Mouse (Mus musculus) mouse embryonic stem cell (cell line): ENCODE measurements at regions not wholly inside any gene's neighbourhood (a gene's known extent, or its start where the extent isn't known, plus 50 kb on each side); places are given as distances from the start of the nearest gene placed in this dataset.

ENCODE experiments used
- in situ Hi-C, 2 experiments: fragments of 300-500 bp; cut with MboI; formaldehyde crosslinking; loops; 1 replicate in 1 of 2; 3 replicates in 1 of 2; pipeline ENCODE4 v1.14.3; 2019 to 2020; ENCODE audit warnings: low sequenced_read_pairs in 2 of 2, low pct_unique_long_range_greater_than_20kb in 1 of 2, mixed read lengths in 1 of 2; ENCODE audit not compliant: unreplicated experiment in 1 of 2

DNA sequence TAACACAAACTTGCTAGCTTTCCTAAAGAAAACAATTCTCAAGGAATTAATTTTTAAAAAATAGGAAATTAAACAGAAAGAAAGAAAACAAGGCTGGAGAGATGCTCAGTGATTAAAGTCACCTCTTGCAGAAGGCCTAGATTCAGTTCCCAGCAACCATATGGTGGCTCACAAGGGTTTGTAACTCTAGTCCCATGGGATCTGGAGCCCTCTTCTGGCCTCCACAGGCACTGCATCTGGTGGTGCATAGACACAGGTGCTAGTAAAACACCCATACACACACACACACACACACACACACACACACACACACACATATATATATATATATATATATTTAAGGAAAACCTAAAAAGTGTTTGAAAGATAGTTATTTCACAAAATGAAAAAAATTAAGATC is 123.3 kb downstream of the Polr2m start:
- in situ Hi-C loops: no loop called here

DNA sequence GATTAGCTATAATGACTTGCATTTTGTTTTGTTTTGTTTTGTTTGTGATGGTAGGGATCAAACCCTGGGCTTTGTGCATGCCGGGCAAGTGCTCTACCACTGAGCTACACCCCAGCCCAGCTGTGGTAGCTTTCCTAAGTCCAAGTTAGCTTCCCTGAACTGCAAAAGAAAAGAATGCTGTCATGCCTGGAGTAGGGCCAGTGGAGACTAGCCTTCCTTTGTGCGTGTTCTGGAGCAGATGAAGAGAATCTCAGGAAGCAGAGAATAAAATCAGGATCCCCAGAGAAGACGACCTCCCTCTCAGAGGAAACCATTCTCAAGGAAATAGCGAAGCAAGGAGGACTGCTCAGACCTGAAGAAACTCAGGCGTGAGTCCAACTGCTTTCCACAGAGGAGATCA is 123.8 kb downstream of the Polr2m start:
- in situ Hi-C loops: no loop called here

DNA sequence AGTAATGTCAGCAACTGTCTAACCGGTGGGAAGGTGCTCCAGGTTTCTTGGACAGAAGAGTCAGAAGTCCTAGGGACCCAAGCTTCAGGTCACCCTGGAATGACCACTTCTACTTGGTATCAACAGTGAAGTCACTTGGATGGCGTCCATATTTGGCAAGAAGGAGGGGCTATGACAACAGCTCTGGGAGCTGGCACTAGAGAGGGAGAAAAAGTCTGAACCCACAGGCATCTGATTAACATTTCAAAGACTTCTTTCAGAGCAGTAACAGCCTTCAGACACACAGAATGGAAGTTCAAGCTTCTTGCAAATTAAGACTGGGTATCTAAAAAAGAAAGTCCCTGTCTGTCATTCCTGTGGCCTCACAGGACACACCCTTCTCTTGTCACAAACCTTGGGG is 124.4 kb downstream of the Polr2m start:
- in situ Hi-C loops: no loop called here

DNA sequence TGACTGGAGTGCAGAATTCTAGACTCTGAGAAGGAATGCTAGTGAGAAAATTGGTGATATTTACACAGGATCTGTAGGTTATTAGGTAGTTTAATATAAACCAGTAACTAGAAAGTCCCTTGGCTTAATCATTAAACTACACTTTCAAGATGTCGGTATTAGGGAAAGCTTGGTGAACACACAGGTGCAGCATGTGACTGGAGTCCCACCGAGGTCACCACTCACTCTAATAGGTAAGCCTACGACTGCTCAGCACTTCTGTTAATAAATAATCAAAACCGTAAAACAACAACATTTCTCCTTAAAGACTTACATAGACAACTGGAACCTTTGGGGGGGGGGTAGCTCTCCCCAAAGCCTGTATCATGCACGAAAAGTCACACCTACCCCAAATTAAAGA is 125.1 kb downstream of the Polr2m start:
- in situ Hi-C loops: no loop called here

DNA sequence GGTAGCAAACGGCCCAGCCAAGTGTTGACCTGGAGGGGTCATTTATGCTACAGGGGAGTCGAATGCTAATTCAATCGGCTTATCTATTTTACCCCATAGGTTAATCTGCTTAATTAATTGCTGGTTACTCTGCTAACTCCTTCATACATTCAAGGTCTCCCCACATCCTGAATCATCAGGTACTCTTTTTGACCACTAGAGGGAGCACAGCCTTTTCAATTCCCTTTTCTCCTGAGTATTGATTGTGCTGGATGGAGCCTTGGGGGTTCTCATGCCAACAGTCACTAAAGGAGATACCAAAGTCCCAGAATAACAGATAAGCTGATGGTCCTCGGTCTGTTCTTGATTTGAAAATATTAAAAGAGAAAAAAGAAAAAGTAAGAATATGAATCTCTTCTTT is 126.8 kb downstream of the Polr2m start:
- in situ Hi-C loops: no loop called here

DNA sequence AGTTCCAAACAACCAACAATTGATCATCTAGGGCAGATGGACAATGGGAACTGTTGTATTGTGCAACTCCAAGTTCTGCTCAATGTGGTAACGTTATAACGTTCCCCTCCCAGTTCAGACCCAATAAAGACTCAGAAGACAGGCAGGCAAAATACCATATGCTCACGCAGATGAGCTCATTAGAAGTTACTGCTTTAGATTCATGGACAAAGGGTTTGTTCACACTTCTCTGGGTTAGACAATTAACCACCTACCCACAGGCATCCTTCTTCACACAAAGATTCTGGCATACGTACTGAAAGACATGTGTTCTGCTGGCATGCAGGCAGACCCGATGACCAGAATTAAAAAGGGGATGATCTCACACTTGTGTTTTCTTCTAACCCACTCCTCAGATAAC is 130.0 kb downstream of the Polr2m start:
- in situ Hi-C loops: no loop called here
